Mouse (Mus musculus) lung, postnatal 0 days (tissue): ENCODE measurements at regions not wholly inside any gene's neighbourhood (a gene's known extent, or its start where the extent isn't known, plus 50 kb on each side); places are given as distances from the start of the nearest gene placed in this dataset.

Experiments used
- CTCF ChIP-seq: IDR thresholded peaks from 2 replicates; pipeline ENCODE4 v1.5.1; 2016; ENCODE audit warnings: antibody characterized with exemption, mild to moderate bottlenecking
- EP300 ChIP-seq: IDR thresholded peaks from 2 replicates; pipeline ENCODE4 v1.6.1; 2016; ENCODE audit warnings: antibody characterized with exemption, mild to moderate bottlenecking, control low read depth

DNA sequence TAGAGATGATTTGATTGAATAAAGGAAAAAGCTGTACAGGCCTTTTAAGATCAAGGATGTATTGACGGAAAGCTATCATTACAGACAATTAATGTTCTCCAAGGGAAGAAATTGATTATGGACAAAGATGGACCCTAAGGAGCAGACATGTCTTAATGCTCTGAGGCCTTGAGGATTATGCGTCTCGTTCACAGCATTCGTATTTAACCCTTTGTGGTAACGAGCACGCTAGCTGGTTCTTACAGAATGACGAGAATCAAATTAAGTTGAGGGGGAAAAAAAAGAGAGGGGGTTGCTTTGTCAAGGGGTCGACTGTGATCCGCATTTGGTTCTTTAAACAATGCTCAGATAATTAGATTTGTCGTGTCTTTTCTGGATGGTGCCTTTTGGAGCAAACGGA is 233.3 kb upstream of the Dnajc19 start:
- no peak for TF ChIP-seq EP300
- TF ChIP-seq CTCF = no peak
